Mouse (Mus musculus): ENCODE measurements around the gene Stab2. TPM values are rescaled to one million over a fixed set of nuclear protein-coding genes. Genes with fewer than 3 reads are reported as not detected.

The Stab2 gene
- polyA plus RNA-seq, 1 experiment from 2014 or later = not detected

Other genes with a start within 250 kb of the Stab2 start
- gene Gm49358, start 244.1 kb downstream of the Stab2 start, polyA plus RNA-seq (2014; fragmentation: Nextera tagmentation; extraction: Ambion mirVana) = not detected in 2 replicates
- gene Nt5dc3, start 229.0 kb downstream of the Stab2 start, polyA plus RNA-seq (2014; fragmentation: Nextera tagmentation; extraction: Ambion mirVana) = 1.5 and 1.8 TPM in 2 replicates
- not detected in 2 replicates for gene 1700113H08Rik, start 50.0 kb upstream of the Stab2 start, polyA plus RNA-seq (2014; fragmentation: Nextera tagmentation; extraction: Ambion mirVana)